Mouse (Mus musculus): ENCODE data around the gene Nfkb2. TPM values are rescaled to one million over a fixed set of nuclear protein-coding genes. Genes with fewer than 3 reads are reported as not detected.

Gene Nfkb2
- polyA plus RNA-seq, 1 experiment from 2014 or later = 6.8 TPM

MicroRNA genes within 50 kb of the gene (microRNA counts, 519-probe panel; counts per million panel counts)
- 1,612 counts per million, percentile 10 among the panel's probes with 10 or more counts for microRNA mmu-miR-146b

Small RNAs within 50 kb of the gene (microRNA-seq; reads per million reads assigned to microRNA genes)
- not detected for gene Mir146b

Other genes starting within 250 kb of the Nfkb2 start
- 133 and 149 TPM in 2 replicates for gene Nolc1, start 228.5 kb upstream of the Nfkb2 start, polyA plus RNA-seq (2014; fragmentation: Nextera tagmentation; extraction: Ambion mirVana)
- gene Elovl3, start 172.4 kb upstream of the Nfkb2 start, polyA plus RNA-seq (2014; fragmentation: Nextera tagmentation; extraction: Ambion mirVana) = 0.23 and 0.30 TPM in 2 replicates
- gene Pitx3, start 156.0 kb upstream of the Nfkb2 start, polyA plus RNA-seq (2014; fragmentation: Nextera tagmentation; extraction: Ambion mirVana) = 3.4 and 4.4 TPM in 2 replicates
- 35.0 and 37.8 TPM in 2 replicates for gene Gbf1, start 151.8 kb upstream of the Nfkb2 start, polyA plus RNA-seq (2014; fragmentation: Nextera tagmentation; extraction: Ambion mirVana)
- 1.3 and 1.7 TPM in 2 replicates for gene Psd, start 22.8 kb downstream of the Nfkb2 start, polyA plus RNA-seq (2014; fragmentation: Nextera tagmentation; extraction: Ambion mirVana)
- gene Fbxl15, start 23.9 kb downstream of the Nfkb2 start, polyA plus RNA-seq (2014; fragmentation: Nextera tagmentation; extraction: Ambion mirVana) = 10.9 and 15.1 TPM in 2 replicates
- 163 and 179 TPM in 2 replicates for gene Cuedc2, start 34.4 kb downstream of the Nfkb2 start, polyA plus RNA-seq (2014; fragmentation: Nextera tagmentation; extraction: Ambion mirVana)
- gene Mfsd13a, start 36.8 kb downstream of the Nfkb2 start, polyA plus RNA-seq (2014; fragmentation: Nextera tagmentation; extraction: Ambion mirVana) = 5.3 and 5.7 TPM in 2 replicates
- gene 2310034G01Rik, start 46.0 kb downstream of the Nfkb2 start, polyA plus RNA-seq (2014; fragmentation: Nextera tagmentation; extraction: Ambion mirVana) = 1.2 and 1.8 TPM in 2 replicates
- gene Actr1a, start 91.4 kb downstream of the Nfkb2 start, polyA plus RNA-seq (2014; fragmentation: Nextera tagmentation; extraction: Ambion mirVana) = 147 and 158 TPM in 2 replicates
- 45.3 and 46.8 TPM in 2 replicates for gene Sufu, start 92.6 kb downstream of the Nfkb2 start, polyA plus RNA-seq (2014; fragmentation: Nextera tagmentation; extraction: Ambion mirVana)
- gene Trim8, start 197.4 kb downstream of the Nfkb2 start, polyA plus RNA-seq (2014; fragmentation: Nextera tagmentation; extraction: Ambion mirVana) = 16.7 and 18.0 TPM in 2 replicates